Mouse (Mus musculus) thymus, adult 2 months (tissue): Measurements from ENCODE around the gene Prdm12.

Source experiments
- CTCF ChIP-seq: fragments of 200-500 bp; IDR thresholded peaks from 2 replicates; pipeline ENCODE4 v1.5.1; 2012; ENCODE audit warnings: mild to moderate bottlenecking, control low read depth, low read length, moderate library complexity, borderline replicate concordance; ENCODE audit not compliant: control insufficient read depth, poor library complexity, insufficient read depth; ENCODE audit errors: extremely low read depth
- POLR2A ChIP-seq: fragments of 200-500 bp; IDR thresholded peaks from 2 replicates; pipeline ENCODE4 v1.6.1; 2012; ENCODE audit warnings: mild to moderate bottlenecking, low read length, control low read depth, moderate library complexity; ENCODE audit not compliant: control insufficient read depth, poor library complexity, insufficient read depth; ENCODE audit errors: extremely low read depth

GRCm38 (mm10) chr2:31610922-31611321 is 28.9 kb upstream of the Prdm12 start:
- TF ChIP-seq POLR2A = no peak
- no peak for TF ChIP-seq CTCF
